Mouse (Mus musculus): ENCODE measurements around the gene Dcdc2c. TPM values are rescaled to one million over a fixed set of nuclear protein-coding genes. Genes with fewer than 3 reads are reported as not detected.
A peak's percentile ranks its signal among the peaks of the same experiment; 100 is the strongest.

The Dcdc2c gene
- polyA plus RNA-seq (2015; fragmentation: Nextera tagmentation; extraction: Ambion mirVana): not detected in 2 replicates

DNA sequence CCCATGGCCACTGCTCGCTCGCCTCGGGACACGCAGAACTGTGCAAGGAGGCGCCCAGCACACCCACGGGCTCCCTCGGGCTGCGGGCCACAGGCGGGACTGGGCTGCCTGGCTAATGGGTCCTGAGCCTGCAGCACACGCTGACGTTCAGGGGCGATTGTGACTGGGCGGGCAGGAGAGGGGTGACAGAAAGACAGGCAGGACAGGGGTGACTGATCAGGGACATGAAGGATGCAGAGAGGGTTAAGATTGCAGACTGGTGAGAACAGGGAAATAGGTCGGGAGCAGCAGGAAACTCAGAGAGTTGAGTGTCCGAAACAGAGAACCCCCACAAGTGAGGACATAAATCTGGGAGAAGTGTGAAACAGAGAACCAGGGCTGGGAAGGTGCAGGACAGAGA, at the start of gene Dcdc2c:
Gene Dcdc2c (minus strand): TSS at position 101 of the 400 bp plus-strand sequence.
- Histone ChIP-seq H3K9ac (ENCODE audit: low read depth, low read length) (no peak within 1 kb of the TSS), H3K36me3 (ENCODE audit: control insufficient read depth, insufficient read depth, low read length) (no peaks in the 10 kb centered on the region), H3K9me3 (ENCODE audit: control insufficient read depth, low read length) (no peaks in the 10 kb centered on the region), H3K27ac (ENCODE audit: low read length) (no peak within 1 kb of the TSS), H3K4me2 (ENCODE audit: low read depth, low read length) (no peak within 1 kb of the TSS), H3K27me3 (replicated peaks; ENCODE audit: control insufficient read depth, insufficient read depth, low read length) (0 out of 2 replicates have a peak, but pooled peaks cover 4% of the 10 kb centered on the region), H3K4me3 (ENCODE audit: low read length) (no peak within 1 kb of the TSS), H3K4me1 (ENCODE audit: control insufficient read depth, insufficient read depth, low read length) (no peaks in the 10 kb centered on the region)
- 58% methylated on average over 15 of the region's 15 CpGs for WGBS
- no peak for ATAC-seq

DNA sequence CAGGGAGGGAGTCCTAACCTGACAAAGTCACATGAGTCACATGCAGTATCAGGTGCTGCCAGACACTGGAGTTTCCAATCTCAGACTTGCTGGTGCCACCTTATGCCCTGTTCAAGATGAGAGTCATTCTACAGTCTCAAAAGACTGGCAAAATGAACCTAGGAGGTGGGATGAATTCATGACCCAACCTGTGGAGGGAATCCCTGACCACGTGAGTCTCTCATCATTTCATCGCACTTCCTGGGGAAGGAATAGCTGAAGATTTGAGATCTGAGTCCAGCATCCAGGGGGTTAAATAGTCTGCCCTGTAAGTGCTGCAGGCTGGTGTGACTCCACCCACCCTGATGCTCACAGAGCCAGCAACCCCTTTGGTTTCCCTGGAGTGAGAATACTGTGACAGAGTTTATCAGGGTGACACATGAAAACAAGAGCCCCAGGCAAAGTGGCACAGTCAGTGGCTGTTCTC, 46.4 kb upstream of the Dcdc2c start:
- Histone ChIP-seq H3K9me3 (ENCODE audit: control insufficient read depth, low read length) (no peaks in the 10 kb centered on the region), H3K27me3 (replicated peaks; ENCODE audit: control insufficient read depth, insufficient read depth, low read length) (no peaks in the 10 kb centered on the region), H3K27ac (ENCODE audit: low read length) (no peak overlapping the region), H3K4me1 (ENCODE audit: control insufficient read depth, insufficient read depth, low read length) (no peaks in the 10 kb centered on the region), H3K4me2 (ENCODE audit: low read depth, low read length) (no peak overlapping the region), H3K4me3 (ENCODE audit: low read length) (no peak overlapping the region), H3K36me3 (ENCODE audit: control insufficient read depth, insufficient read depth, low read length) (no peaks in the 10 kb centered on the region), H3K9ac (ENCODE audit: low read depth, low read length) (no peak overlapping the region)
- no peak for ATAC-seq
- WGBS: 53% methylated on average over 2 of the region's 2 CpGs

DNA sequence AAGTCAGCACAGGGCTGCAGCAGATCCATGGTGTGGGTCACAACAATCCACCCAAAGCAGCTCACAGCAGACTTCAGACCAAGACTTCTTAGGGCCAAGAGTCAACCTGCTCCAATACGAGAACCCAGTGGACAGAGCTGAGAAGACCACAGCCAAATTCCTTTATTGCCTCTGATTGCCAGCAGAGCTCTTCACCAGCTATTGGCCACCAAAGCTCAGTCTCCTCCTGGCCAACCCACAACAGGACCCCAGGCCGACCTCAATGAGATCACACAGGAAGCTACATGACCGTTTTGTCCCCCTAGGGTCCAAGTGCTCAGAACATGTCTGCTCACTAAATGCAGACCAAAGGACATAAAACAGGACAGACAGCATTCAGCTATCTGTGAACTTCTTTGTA, 45.9 kb upstream of the Dcdc2c start:
- no peak overlapping the region for H3K4me2 ChIP-seq (ENCODE audit: low read depth, low read length)
- H3K9ac ChIP-seq (ENCODE audit: low read depth, low read length): no peak overlapping the region
- no peaks in the 10 kb centered on the region for H3K4me1 ChIP-seq (ENCODE audit: control insufficient read depth, insufficient read depth, low read length)
- H3K36me3 ChIP-seq (ENCODE audit: control insufficient read depth, insufficient read depth, low read length): no peaks in the 10 kb centered on the region
- WGBS: 52% methylated on average over 3 of the region's 3 CpGs
- no peaks in the 10 kb centered on the region for H3K9me3 ChIP-seq (ENCODE audit: control insufficient read depth, low read length)
- no peak overlapping the region for H3K27ac ChIP-seq (ENCODE audit: low read length)
- no peak for ATAC-seq
- no peaks in the 10 kb centered on the region for H3K27me3 ChIP-seq (replicated peaks; ENCODE audit: control insufficient read depth, insufficient read depth, low read length)
- no peak overlapping the region for H3K4me3 ChIP-seq (ENCODE audit: low read length)

- WGBS: 81% methylated on average over 9 of the region's 9 CpGs
- H3K9ac ChIP-seq (ENCODE audit: low read depth, low read length): no peak overlapping the region
- no peaks in the 10 kb centered on the region for H3K4me1 ChIP-seq (ENCODE audit: control insufficient read depth, insufficient read depth, low read length)
- no peak overlapping the region for H3K4me2 ChIP-seq (ENCODE audit: low read depth, low read length)
- H3K4me3 ChIP-seq (ENCODE audit: low read length): no peak overlapping the region
- no peaks in the 10 kb centered on the region for H3K36me3 ChIP-seq (ENCODE audit: control insufficient read depth, insufficient read depth, low read length)
- no peaks in the 10 kb centered on the region for H3K27me3 ChIP-seq (replicated peaks; ENCODE audit: control insufficient read depth, insufficient read depth, low read length)
- ATAC-seq: no peak
- no peak overlapping the region for H3K27ac ChIP-seq (ENCODE audit: low read length)
- no peaks in the 10 kb centered on the region for H3K9me3 ChIP-seq (ENCODE audit: control insufficient read depth, low read length)
These were observed 45.5 kb upstream of the Dcdc2c start for GRCm38 (mm10) chr12:28597699-28598098.

- H3K9ac ChIP-seq (ENCODE audit: low read depth, low read length): no peak overlapping the region
- H3K4me3 ChIP-seq (ENCODE audit: low read length): no peak overlapping the region
- ATAC-seq: no peak
- H3K27me3 ChIP-seq (replicated peaks; ENCODE audit: control insufficient read depth, insufficient read depth, low read length): no peaks in the 10 kb centered on the region
- no peak overlapping the region for H3K27ac ChIP-seq (ENCODE audit: low read length)
- no peaks in the 10 kb centered on the region for H3K36me3 ChIP-seq (ENCODE audit: control insufficient read depth, insufficient read depth, low read length)
- H3K4me2 ChIP-seq (ENCODE audit: low read depth, low read length): no peak overlapping the region
- H3K9me3 ChIP-seq (ENCODE audit: control insufficient read depth, low read length): no peaks in the 10 kb centered on the region
- no peaks in the 10 kb centered on the region for H3K4me1 ChIP-seq (ENCODE audit: control insufficient read depth, insufficient read depth, low read length)
These were observed 44.7 kb upstream of the Dcdc2c start for GRCm38 (mm10) chr12:28596851-28597250.

DNA sequence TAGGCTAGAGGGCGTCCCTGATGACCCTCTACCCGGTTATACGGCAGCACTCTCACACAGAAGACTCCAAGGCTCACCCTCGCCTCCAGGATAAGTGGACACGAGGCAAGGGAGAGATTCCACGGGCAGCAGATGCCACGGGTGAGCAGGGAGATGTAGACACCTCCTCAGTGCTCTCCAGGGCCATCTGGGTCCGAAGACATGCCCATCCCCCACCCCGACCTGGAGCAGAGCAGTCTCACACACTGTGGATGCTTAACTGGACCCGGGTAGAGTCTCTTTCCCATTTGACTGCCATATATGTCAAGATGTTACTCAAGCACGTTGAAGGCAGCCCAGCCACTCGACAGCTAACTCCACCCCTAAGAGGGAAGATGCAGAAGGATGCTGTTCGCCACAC, 38.2 kb upstream of the Dcdc2c start:
- Histone ChIP-seq H3K4me3 (ENCODE audit: low read length) (no peak overlapping the region), H3K27me3 (replicated peaks; ENCODE audit: control insufficient read depth, insufficient read depth, low read length) (no peaks in the 10 kb centered on the region), H3K36me3 (ENCODE audit: control insufficient read depth, insufficient read depth, low read length) (no peaks in the 10 kb centered on the region), H3K9ac (ENCODE audit: low read depth, low read length) (no peak overlapping the region), H3K4me1 (ENCODE audit: control insufficient read depth, insufficient read depth, low read length) (0 out of 2 replicates have a peak, but pooled peaks cover 3% of the 10 kb centered on the region), H3K4me2 (ENCODE audit: low read depth, low read length) (no peak overlapping the region), H3K9me3 (ENCODE audit: control insufficient read depth, low read length) (no peaks in the 10 kb centered on the region), H3K27ac (ENCODE audit: low read length) (no peak overlapping the region)
- 49% methylated on average over 13 of the region's 13 CpGs for WGBS
- no peak for ATAC-seq

DNA sequence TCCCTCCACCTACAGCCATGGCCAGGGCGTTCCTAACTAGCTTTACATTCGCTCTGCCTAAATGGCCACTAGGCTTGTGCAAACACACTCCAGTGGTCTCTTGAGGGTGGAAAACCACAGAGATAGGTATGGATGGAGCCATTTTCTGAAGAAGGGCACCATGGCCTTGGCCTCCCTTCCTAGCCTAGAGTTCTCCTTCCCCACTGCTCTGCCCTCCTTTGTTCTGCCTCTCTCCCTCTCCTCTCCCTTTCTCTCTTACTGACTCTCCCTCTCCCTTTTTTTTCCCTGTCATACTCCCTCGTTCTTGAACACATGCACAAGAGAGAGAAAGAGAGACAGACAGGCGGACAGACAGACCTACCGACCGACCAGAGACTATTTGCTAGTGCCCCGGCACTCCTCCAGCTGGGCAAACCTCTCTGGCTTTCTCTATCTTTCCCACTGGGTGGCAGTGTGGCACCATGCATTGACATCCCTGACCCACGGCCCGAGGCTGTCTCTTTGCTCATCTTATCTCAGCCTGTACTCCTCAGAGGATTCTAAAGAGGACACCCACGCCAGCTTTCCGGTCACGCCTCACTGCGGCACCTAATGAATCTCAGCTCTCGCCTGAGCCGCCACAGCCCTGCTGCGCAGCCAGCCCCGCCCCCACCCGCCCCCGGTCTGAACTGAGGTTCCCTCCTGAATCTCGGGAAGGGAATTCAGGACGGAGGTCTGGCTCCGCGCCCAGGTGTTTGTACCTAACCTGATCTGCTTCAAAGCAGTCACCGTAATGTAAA, 37.1 kb upstream of the Dcdc2c start:
- Histone ChIP-seq H3K27me3 (replicated peaks; ENCODE audit: control insufficient read depth, insufficient read depth, low read length) (no peaks in the 10 kb centered on the region), H3K9ac (ENCODE audit: low read depth, low read length) (peak overlapping the region; percentile 54; the same call in 1 of the 2 replicates), H3K4me2 (ENCODE audit: low read depth, low read length) (peak overlapping the region; percentile 67), H3K4me3 (ENCODE audit: low read length) (peak overlapping the region; percentile 43), H3K36me3 (ENCODE audit: control insufficient read depth, insufficient read depth, low read length) (no peaks in the 10 kb centered on the region), H3K9me3 (ENCODE audit: control insufficient read depth, low read length) (no peaks in the 10 kb centered on the region), H3K4me1 (ENCODE audit: control insufficient read depth, insufficient read depth, low read length) (0 out of 2 replicates have a peak, but pooled peaks cover 3% of the 10 kb centered on the region), H3K27ac (ENCODE audit: low read length) (no peak overlapping the region)
- WGBS: 9% methylated on average over 24 of the region's 24 CpGs
- peak; percentile 92 for ATAC-seq

DNA sequence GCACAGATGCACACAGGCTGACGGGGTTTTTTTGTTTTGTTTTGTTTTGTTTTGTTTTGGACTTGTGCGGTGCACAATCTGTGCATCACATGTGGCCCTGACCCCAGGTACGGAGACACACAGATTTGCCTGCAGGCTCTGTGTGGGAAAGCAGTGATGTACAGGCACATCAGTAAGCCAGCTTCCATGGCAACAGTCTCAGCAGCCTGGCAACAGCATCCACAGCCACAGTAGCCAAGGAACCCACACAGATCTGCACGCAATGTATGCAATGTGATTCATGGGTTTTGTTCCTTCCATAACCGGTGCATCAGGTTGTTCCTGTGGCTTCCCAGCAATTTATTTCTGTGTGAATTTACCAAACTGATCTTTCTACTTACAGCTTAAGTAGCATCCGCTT, 35.8 kb upstream of the Dcdc2c start:
- Histone ChIP-seq H3K9ac (ENCODE audit: low read depth, low read length) (no peak overlapping the region), H3K4me2 (ENCODE audit: low read depth, low read length) (no peak overlapping the region), H3K4me3 (ENCODE audit: low read length) (no peak overlapping the region), H3K27me3 (replicated peaks; ENCODE audit: control insufficient read depth, insufficient read depth, low read length) (no peaks in the 10 kb centered on the region), H3K9me3 (ENCODE audit: control insufficient read depth, low read length) (no peaks in the 10 kb centered on the region), H3K27ac (ENCODE audit: low read length) (no peak overlapping the region), H3K36me3 (ENCODE audit: control insufficient read depth, insufficient read depth, low read length) (no peaks in the 10 kb centered on the region), H3K4me1 (ENCODE audit: control insufficient read depth, insufficient read depth, low read length) (0 out of 2 replicates have a peak, but pooled peaks cover 3% of the 10 kb centered on the region)
- 75% methylated on average over 6 of the region's 6 CpGs for WGBS
- no peak for ATAC-seq

GRCm38 (mm10) chr12:28584036-28584435, 31.8 kb upstream of the Dcdc2c start:
- no peaks in the 10 kb centered on the region for H3K4me1 ChIP-seq (ENCODE audit: control insufficient read depth, insufficient read depth, low read length)
- 67% methylated on average over 3 of the region's 3 CpGs for WGBS
- no peak overlapping the region for H3K9ac ChIP-seq (ENCODE audit: low read depth, low read length)
- H3K27ac ChIP-seq (ENCODE audit: low read length): no peak overlapping the region
- no peaks in the 10 kb centered on the region for H3K27me3 ChIP-seq (replicated peaks; ENCODE audit: control insufficient read depth, insufficient read depth, low read length)
- ATAC-seq: no peak
- H3K4me2 ChIP-seq (ENCODE audit: low read depth, low read length): no peak overlapping the region
- no peaks in the 10 kb centered on the region for H3K9me3 ChIP-seq (ENCODE audit: control insufficient read depth, low read length)
- H3K4me3 ChIP-seq (ENCODE audit: low read length): no peak overlapping the region
- no peaks in the 10 kb centered on the region for H3K36me3 ChIP-seq (ENCODE audit: control insufficient read depth, insufficient read depth, low read length)

All from intestine, embryonic 16.5 days (tissue).